Mouse (Mus musculus) forebrain, embryonic 11.5 days (tissue): ENCODE measurements around the gene Dnajc13. TPM values are rescaled to one million over a fixed set of nuclear protein-coding genes. Genes with fewer than 3 reads are reported as not detected.

ENCODE experiments used
- ATAC-seq: fragments of 200-750 bp; cut with Nextera tagmentation; replicated peaks from 2 replicates; pipeline ENCODE4 v1.8.0; 2017; ENCODE audit warnings: moderate TSS enrichment; ENCODE audit not compliant: low FRiP score
- DNase-seq: peaks from one replicate; pipeline ENCODE4 v3.0.0-alpha.2; 2017; ENCODE audit warnings: low spot score
- H3K27ac ChIP-seq: fragments of 300-500 bp; sonication (generic); 2 replicates; pipeline ENCODE4 v1.5.1; 2014; ENCODE audit warnings: low read depth, low read length
- H3K27me3 ChIP-seq: fragments of 300-500 bp; sonication (generic); 2 replicates; pipeline ENCODE4 v1.6.1; 2014; ENCODE audit warnings: mild to moderate bottlenecking, low read length, mixed read lengths; ENCODE audit not compliant: control insufficient read depth, insufficient read depth
- H3K36me3 ChIP-seq: fragments of 300-500 bp; sonication (generic); 2 replicates; pipeline ENCODE4 v1.6.1; 2014; ENCODE audit warnings: mild to moderate bottlenecking, low read length, moderate library complexity, mixed read lengths; ENCODE audit not compliant: control insufficient read depth, insufficient read depth
- H3K4me1 ChIP-seq: fragments of 300-500 bp; sonication (generic); replicated peaks from 2 replicates; pipeline ENCODE4 v1.6.1; 2014; ENCODE audit warnings: low read length, mixed read lengths; ENCODE audit not compliant: control insufficient read depth, insufficient read depth
- H3K4me2 ChIP-seq: fragments of 300-500 bp; sonication (generic); 2 replicates; pipeline ENCODE4 v1.6.1; 2014; ENCODE audit warnings: low read depth, mild to moderate bottlenecking, low read length, moderate library complexity, mixed read lengths; ENCODE audit not compliant: severe bottlenecking
- H3K4me3 ChIP-seq: fragments of 300-500 bp; sonication (generic); 2 replicates; pipeline ENCODE4 v1.5.1; 2014; ENCODE audit warnings: low read depth, low read length
- H3K9ac ChIP-seq: fragments of 300-500 bp; sonication (generic); 2 replicates; pipeline ENCODE4 v1.6.1; 2014; ENCODE audit warnings: low read length
- H3K9me3 ChIP-seq: fragments of 300-500 bp; sonication (generic); 2 replicates; pipeline ENCODE4 v1.6.1; 2016; ENCODE audit warnings: low read length, mixed read lengths; ENCODE audit not compliant: control insufficient read depth
- WGBS: fragments of 180-500 bp; shearing (Covaris S2); extraction: QIAGEN DNeasy Blood & Tissue Kit; methylation state at CpG from one replicate; pipeline ENCODE4 v1.1.7; 2014; 5-methylcytosine and 5-hydroxymethylcytosine counted together
- polyA plus RNA-seq: library from polyadenylated mRNA; unstranded; fragments of >200 nt; fragmentation: Nextera tagmentation; extraction: Ambion mirVana; gene quantifications from 2 replicates; pipeline ENCODE4 v1.2.1, GENCODE M21; 2014

The Dnajc13 gene
- polyA plus RNA-seq, 1 experiment from 2014 or later, result 24.1 TPM

- H3K36me3 ChIP-seq, result no peaks in the 10 kb centered on the region
- no peaks in the 10 kb centered on the region for H3K9me3 ChIP-seq
- DNase-seq (no peak), ATAC-seq (no peak)
- H3K27me3 ChIP-seq, result no peaks in the 10 kb centered on the region
- no peaks in the 10 kb centered on the region for H3K4me1 ChIP-seq
- WGBS, result 82% methylated on average over 8 of the region's 8 CpGs
- H3K9ac ChIP-seq, result no peak overlapping the region
- no peak overlapping the region for H3K4me3 ChIP-seq
- H3K4me2 ChIP-seq, result no peak overlapping the region
- H3K27ac ChIP-seq, result no peak overlapping the region
Measured at GRCm38 (mm10) chr9:104144314-104144996, 118.3 kb downstream of the Dnajc13 start.

- no peak overlapping the region for H3K9ac ChIP-seq
- H3K4me1 ChIP-seq, result no peaks in the 10 kb centered on the region
- ATAC-seq, result no peak
- H3K27me3 ChIP-seq, result no peaks in the 10 kb centered on the region
- H3K36me3 ChIP-seq, result no peaks in the 10 kb centered on the region
- WGBS, result 89% methylated on average over 14 of the region's 14 CpGs
- H3K4me3 ChIP-seq, result no peak overlapping the region
- no peak overlapping the region for H3K4me2 ChIP-seq
- no peak overlapping the region for H3K27ac ChIP-seq
- no peaks in the 10 kb centered on the region for H3K9me3 ChIP-seq
- no peak for DNase-seq
Measured at GRCm38 (mm10) chr9:104142805-104143204, 119.9 kb downstream of the Dnajc13 start.

GRCm38 (mm10) chr9:104140351-104140750 lies 122.4 kb downstream of the Dnajc13 start:
- H3K27ac ChIP-seq, result no peak overlapping the region
- 84% methylated on average over 6 of the region's 6 CpGs for WGBS
- H3K9ac ChIP-seq, result no peak overlapping the region
- H3K9me3 ChIP-seq, result no peaks in the 10 kb centered on the region
- H3K27me3 ChIP-seq, result no peaks in the 10 kb centered on the region
- DNase-seq (no peak), ATAC-seq (no peak)
- no peaks in the 10 kb centered on the region for H3K4me1 ChIP-seq
- no peak overlapping the region for H3K4me2 ChIP-seq
- H3K4me3 ChIP-seq, result no peak overlapping the region
- H3K36me3 ChIP-seq, result no peaks in the 10 kb centered on the region

GRCm38 (mm10) chr9:104130141-104130755 lies 132.5 kb downstream of the Dnajc13 start:
- H3K9me3 ChIP-seq, result no peaks in the 10 kb centered on the region
- WGBS, result 92% methylated on average over 9 of the region's 9 CpGs
- H3K27ac ChIP-seq, result no peak overlapping the region
- H3K4me2 ChIP-seq, result no peak overlapping the region
- ATAC-seq (no peak), DNase-seq (no peak)
- no peak overlapping the region for H3K4me3 ChIP-seq
- no peak overlapping the region for H3K9ac ChIP-seq
- H3K36me3 ChIP-seq, result no peaks in the 10 kb centered on the region
- H3K4me1 ChIP-seq, result peaks cover 3% of the 10 kb centered on the region; the same call in 1 of the 2 replicates
- no peaks in the 10 kb centered on the region for H3K27me3 ChIP-seq

GRCm38 (mm10) chr9:104128110-104128509 lies 134.6 kb downstream of the Dnajc13 start:
- Histone ChIP-seq H3K9me3 (no peaks in the 10 kb centered on the region), H3K4me2 (no peak overlapping the region), H3K4me3 (no peak overlapping the region), H3K36me3 (no peaks in the 10 kb centered on the region), H3K9ac (no peak overlapping the region), H3K27me3 (no peaks in the 10 kb centered on the region), H3K27ac (no peak overlapping the region), H3K4me1 (peaks cover 5% of the 10 kb centered on the region; the same call in 1 of the 2 replicates)
- peak; percentile 33; the same call in 1 of the 2 replicates for ATAC-seq
- DNase-seq, result no peak
- WGBS, result 24% methylated on average over 2 of the region's 2 CpGs

- DNase-seq (no peak), ATAC-seq (no peak)
- Histone ChIP-seq H3K27ac (no peak within 1 kb of the TSS), H3K4me1 (peaks cover 5% of the 10 kb centered on the region; the same call in 1 of the 2 replicates), H3K4me2 (no peak within 1 kb of the TSS), H3K27me3 (no peaks in the 10 kb centered on the region), H3K4me3 (no peak within 1 kb of the TSS), H3K36me3 (no peaks in the 10 kb centered on the region), H3K9ac (no peak within 1 kb of the TSS), H3K9me3 (no peaks in the 10 kb centered on the region)
- 77% methylated on average over 3 of the region's 3 CpGs for WGBS
Measured at GRCm38 (mm10) chr9:104126833-104127232, 135.9 kb downstream of the Dnajc13 start, which contains the start of gene Ackr4. Gene Ackr4 (minus strand): TSS chr9:104126933.

- ATAC-seq, result no peak
- no peak overlapping the region for H3K4me3 ChIP-seq
- 63% methylated on average over 5 of the region's 5 CpGs for WGBS
- no peaks in the 10 kb centered on the region for H3K9me3 ChIP-seq
- no peak overlapping the region for H3K4me2 ChIP-seq
- no peaks in the 10 kb centered on the region for H3K27me3 ChIP-seq
- H3K36me3 ChIP-seq, result no peaks in the 10 kb centered on the region
- DNase-seq, result no peak
- peaks cover 5% of the 10 kb centered on the region; the same call in 1 of the 2 replicates for H3K4me1 ChIP-seq
- no peak overlapping the region for H3K9ac ChIP-seq
- H3K27ac ChIP-seq, result no peak overlapping the region
Measured at GRCm38 (mm10) chr9:104123622-104124021, 139.1 kb downstream of the Dnajc13 start.

GRCm38 (mm10) chr9:104123101-104123500 lies 139.6 kb downstream of the Dnajc13 start:
- H3K27ac ChIP-seq, result no peak overlapping the region
- H3K4me2 ChIP-seq, result no peak overlapping the region
- 80% methylated on average over 5 of the region's 5 CpGs for WGBS
- peaks cover 5% of the 10 kb centered on the region; the same call in 1 of the 2 replicates for H3K4me1 ChIP-seq
- no peak for ATAC-seq
- H3K4me3 ChIP-seq, result no peak overlapping the region
- no peaks in the 10 kb centered on the region for H3K9me3 ChIP-seq
- no peaks in the 10 kb centered on the region for H3K27me3 ChIP-seq
- H3K9ac ChIP-seq, result no peak overlapping the region
- H3K36me3 ChIP-seq, result no peaks in the 10 kb centered on the region
- DNase-seq, result no peak
